Mouse (Mus musculus): ENCODE results near the gene Pga5. TPM values are rescaled to one million over a fixed set of nuclear protein-coding genes. Genes with fewer than 3 reads are reported as not detected.
A peak's percentile ranks its signal among the peaks of the same experiment; 100 is the strongest.

Pga5 gene
- total RNA-seq, 2 experiments from 2014 or later: not detected

GRCm38 (mm10) chr19:10673275-10673674 lies 4.6 kb downstream of the Pga5 start:
- no peak for DNase-seq
- intact Hi-C loops (cut with DNase I): no loop called here

DNA sequence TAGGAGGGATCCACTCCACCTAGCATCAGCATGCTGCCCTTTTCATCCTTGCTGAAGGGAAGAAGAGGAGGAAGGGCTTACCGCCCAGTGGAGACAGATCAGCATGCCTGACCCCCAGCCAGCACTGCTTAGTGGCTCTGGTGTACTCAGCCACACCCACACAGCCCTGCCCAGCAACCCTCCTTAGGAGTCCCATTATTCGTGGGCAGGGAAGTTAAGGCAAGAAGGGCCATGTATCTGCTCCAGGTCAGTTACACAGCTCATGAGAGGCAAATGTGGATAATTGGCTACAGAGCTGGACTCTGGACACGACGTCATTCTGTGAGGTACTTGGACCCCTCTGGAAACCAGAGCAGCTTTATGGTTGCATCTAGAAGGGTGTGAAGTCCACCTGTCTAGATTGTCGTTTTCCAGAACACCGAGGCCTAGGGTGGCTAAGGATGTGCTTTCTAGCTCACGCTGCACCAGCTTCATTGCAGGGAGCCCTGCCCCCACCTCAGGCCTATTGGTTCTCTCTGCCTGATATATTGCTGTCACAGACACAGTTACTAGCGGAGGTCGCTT lies 5.9 kb downstream of the Pga5 start:
- DNase-seq: no peak
- intact Hi-C loops (cut with DNase I): no loop called here

DNA sequence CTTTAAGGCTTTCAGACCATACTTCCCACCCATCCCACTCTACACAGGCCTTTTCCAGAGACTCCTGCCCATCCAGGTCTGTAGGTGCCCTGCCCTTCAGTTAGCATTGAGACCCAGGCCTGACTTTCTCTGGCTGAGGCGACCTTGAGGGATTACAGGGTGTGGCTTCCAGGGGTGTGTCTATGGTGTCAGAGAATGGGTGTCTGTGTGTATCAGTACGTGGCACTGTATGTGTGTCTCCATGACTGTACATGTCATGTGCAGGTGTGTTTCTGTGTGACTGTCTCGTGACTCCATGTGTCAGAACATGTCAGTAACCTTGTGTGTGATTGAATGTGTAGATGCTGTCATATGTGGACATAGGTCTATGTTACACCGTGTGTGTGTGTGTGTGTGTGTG lies 6.6 kb downstream of the Pga5 start:
- intact Hi-C loops (cut with DNase I): no loop called here
- DNase-seq: no peak

GRCm38 (mm10) chr19:10665499-10665898 lies 12.4 kb downstream of the Pga5 start:
- intact Hi-C loops (cut with DNase I): loop anchor here (5.0 kb wide), 1 partner anchor 297 kb away; no protein-coding TSS in a partner anchor
- DNase-seq: peak; percentile 68

GRCm38 (mm10) chr19:10665093-10665492 lies 12.8 kb downstream of the Pga5 start:
- no peak for DNase-seq
- intact Hi-C loops (cut with DNase I): loop anchor here (5.0 kb wide), 1 partner anchor 297 kb away; no protein-coding TSS in a partner anchor

- intact Hi-C loops (cut with DNase I): no loop called here
- no peak for DNase-seq
These were observed 15.2 kb downstream of the Pga5 start for GRCm38 (mm10) chr19:10662665-10663064.

DNA sequence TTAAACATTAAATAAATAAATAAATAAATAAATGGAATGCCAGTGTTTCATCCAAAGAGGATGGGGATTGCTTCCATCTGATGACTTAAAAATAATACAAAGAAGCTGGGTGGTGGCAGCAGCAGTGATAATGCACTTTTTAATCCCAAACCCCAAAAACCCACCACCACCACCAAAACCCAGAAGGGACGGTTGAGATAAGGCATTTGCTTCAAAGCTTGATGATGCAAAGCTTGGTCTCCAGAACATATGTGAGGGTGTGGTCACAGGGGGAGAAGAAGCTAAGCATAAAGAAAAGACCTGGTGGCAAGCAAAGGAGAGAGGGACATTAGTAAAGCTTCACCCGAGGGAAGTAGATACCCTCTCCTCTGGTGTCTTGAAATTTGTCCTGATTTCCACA lies 16.0 kb downstream of the Pga5 start:
- DNase-seq: no peak

DNA sequence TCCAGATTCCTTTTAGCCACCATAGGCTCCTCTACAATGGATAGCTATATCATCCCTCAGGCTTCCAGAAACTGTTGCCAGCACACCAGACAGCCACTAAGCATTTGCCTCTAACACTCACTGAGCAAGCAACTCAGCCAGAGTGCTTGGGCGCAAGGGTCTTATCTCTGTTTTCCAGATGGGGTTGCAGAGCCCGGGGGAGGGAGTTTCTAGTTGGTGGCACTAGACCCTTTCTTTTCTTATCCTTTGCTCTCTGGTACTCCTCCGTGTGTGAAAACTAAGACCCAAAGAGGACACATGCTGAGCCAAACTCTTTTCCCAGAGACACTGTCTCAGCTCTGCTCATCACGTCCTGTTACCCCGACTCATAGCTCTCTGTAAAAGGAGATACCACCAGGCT lies 16.5 kb downstream of the Pga5 start:
- DNase-seq: no peak
- intact Hi-C loops (cut with DNase I): no loop called here

More for the DNA sequence above, 16.0 kb downstream of the Pga5 start:
- intact Hi-C loops (cut with DNase I): no loop called here

GRCm38 (mm10) chr19:10658406-10658805 lies 19.5 kb downstream of the Pga5 start:
- intact Hi-C loops (cut with DNase I): no loop called here
- DNase-seq: no peak

DNA sequence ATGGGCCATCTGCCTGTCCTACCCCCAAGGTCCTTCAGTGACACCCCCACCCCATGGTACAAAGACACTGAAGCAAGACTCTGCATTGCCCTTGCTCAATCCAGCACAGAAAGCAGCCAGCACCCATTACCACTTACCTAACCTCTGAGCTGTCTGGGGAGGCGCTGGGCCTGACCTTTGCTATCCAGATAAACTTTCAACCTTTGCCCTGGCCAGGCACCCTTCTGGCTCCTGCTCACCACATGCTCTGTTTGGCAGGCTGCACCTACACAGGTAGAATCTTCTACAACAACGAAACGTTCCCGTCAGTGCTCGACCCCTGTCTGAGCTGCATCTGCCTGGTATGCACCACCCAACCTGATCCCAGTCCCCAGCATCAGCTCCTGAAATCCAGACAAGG lies 20.1 kb downstream of the Pga5 start:
- no peak for DNase-seq
- intact Hi-C loops (cut with DNase I): no loop called here

GRCm38 (mm10) chr19:10656058-10656457 lies 21.8 kb downstream of the Pga5 start:
- no peak for DNase-seq
- intact Hi-C loops (cut with DNase I): no loop called here

- intact Hi-C loops (cut with DNase I): no loop called here
- no peak for DNase-seq
These were observed 29.7 kb downstream of the Pga5 start for GRCm38 (mm10) chr19:10648156-10648555.

GRCm38 (mm10) chr19:10645616-10646015 lies 32.3 kb downstream of the Pga5 start:
- DNase-seq: no peak
- intact Hi-C loops (cut with DNase I): no loop called here

DNA sequence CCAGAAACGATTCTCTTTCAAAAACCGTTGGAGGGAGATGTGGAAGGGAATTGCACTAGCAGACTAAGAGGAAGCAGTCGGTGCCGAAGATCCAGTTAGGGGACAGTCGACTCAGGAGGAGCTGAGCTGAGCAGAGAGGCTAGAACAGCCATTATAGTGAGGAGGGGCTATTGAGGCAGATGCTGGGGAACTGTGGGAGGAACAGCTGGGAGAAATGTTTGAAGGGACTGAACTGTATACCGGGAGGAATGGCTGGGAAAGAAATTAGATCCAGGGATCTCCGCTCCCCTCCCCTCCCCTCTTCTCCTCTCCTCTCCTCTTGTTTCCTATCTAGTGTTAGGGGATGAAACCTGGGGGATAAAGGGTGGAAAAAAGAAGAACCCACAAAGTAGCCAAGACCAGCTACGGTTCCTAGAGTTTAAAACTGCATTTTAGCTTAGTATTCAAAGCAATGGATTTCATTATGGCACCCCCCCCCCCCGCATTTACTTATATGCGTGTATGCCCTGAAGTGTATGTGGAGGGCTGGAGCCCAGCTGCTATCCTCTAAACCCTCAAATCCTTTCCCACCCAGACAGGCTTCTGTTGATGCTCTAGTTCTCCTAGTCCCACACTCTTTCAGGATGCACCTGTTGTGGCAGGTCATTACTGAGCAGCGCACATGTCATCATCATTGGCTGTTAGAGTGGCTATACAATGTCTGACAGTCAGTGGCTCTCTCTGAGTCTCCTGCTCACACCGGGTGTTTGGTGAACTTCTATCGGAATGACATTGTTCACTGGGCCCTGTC lies 37.1 kb downstream of the Pga5 start:
- intact Hi-C loops (cut with DNase I): no loop called here
- no peak for DNase-seq

- no peak for DNase-seq
- intact Hi-C loops (cut with DNase I): no loop called here
These were observed 37.8 kb downstream of the Pga5 start for GRCm38 (mm10) chr19:10640080-10640479.

DNA sequence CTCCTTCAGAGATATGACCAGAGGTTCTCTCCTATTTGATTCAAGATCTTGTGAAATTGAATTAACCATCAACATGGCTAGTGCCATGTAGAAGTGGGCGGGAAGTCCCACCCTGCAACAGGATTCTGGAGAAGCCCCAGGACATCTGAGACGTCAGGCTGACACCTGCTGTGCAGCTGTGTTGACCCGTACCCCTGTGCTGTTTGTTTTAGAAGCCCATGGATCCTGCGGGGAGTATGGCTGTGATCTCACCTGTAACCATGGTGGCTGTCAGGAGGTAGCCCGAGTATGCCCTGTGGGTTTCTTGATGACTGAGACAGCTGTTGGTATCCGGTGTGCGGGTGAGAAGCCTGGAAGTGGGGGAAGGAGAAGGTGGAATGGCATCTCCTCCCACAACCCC lies 40.0 kb downstream of the Pga5 start:
- intact Hi-C loops (cut with DNase I): no loop called here
- DNase-seq: no peak

GRCm38 (mm10) chr19:10634872-10635318 lies 43.0 kb downstream of the Pga5 start:
- peak; percentile 56 for DNase-seq
- intact Hi-C loops (cut with DNase I): no loop called here

DNA sequence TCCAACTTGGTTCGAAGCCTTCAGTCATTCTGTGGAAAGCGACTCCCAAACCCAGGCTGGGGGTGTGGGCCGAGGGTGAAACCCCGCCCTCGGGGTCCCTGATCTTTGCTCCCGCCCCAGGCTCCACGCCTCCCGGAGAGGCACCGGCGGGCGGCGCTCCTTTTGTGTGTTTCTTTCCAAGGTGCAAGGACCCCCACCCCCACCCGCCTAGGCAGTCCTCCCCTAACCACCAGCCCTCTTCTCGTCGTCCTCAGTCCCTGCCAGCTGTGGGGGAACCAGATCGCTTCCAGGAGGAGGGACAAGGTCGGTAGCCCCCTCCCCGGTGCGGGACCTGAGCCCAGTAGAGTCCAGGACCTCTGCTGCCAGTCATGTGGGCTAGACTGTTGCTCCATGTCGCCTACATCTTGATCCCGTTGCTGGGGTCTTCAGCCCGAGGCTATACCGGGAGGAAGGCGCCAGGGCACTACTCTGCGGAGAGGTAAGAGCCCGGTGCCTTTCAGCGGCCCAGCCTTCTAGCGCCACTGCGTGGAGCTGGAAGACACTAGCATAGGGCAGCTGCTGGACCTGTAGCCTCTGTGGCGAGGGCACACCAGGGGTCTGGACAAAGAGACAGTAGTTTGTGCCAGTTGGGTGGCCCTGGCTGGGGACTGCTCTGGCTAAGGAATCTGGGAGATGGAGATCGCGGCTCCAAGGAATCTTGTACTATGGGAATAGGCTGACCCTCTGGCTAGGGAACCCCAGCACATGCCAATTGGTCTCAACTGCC lies 43.6 kb downstream of the Pga5 start, which contains the start of gene Vwce:
Gene Vwce, plus strand, starts transcription at position 108 of the 766 bp plus-strand sequence.
- DNase-seq: peak; percentile 50

More for the DNA sequence above, 43.6 kb downstream of the Pga5 start, which contains the start of gene Vwce:
- intact Hi-C loops (cut with DNase I): no loop called here
